Mouse (Mus musculus) gonadal fat pad, adult 2 months (tissue): ENCODE results near the gene Zfp296. TPM values are rescaled to one million over a fixed set of nuclear protein-coding genes. Genes with fewer than 3 reads are reported as not detected.
A peak's percentile ranks its signal among the peaks of the same experiment; 100 is the strongest.

Source experiments
- DNase-seq: peaks from one replicate; pipeline ENCODE4 v3.0.0-alpha.2; 2012; ENCODE audit warnings: low read depth
- polyA plus RNA-seq: library from polyadenylated mRNA; depleted of rRNA; stranded (reverse); fragments of >200 nt; gene quantifications from 2 replicates; pipeline ENCODE4 v1.2.3, GENCODE M21; 2012; rRNA removed

Gene Zfp296
- polyA plus RNA-seq, 1 experiment, result 2.7 TPM

GRCm38 (mm10) chr7:19607291-19607690 is 30.2 kb downstream of the Zfp296 start:
- DNase-seq, result no peak

GRCm38 (mm10) chr7:19609641-19610332 is 32.7 kb downstream of the Zfp296 start:
- no peak for DNase-seq

GRCm38 (mm10) chr7:19610969-19611368 is 33.9 kb downstream of the Zfp296 start:
- DNase-seq, result no peak

GRCm38 (mm10) chr7:19615036-19615577 is 38.0 kb downstream of the Zfp296 start:
- DNase-seq, result no peak

DNA sequence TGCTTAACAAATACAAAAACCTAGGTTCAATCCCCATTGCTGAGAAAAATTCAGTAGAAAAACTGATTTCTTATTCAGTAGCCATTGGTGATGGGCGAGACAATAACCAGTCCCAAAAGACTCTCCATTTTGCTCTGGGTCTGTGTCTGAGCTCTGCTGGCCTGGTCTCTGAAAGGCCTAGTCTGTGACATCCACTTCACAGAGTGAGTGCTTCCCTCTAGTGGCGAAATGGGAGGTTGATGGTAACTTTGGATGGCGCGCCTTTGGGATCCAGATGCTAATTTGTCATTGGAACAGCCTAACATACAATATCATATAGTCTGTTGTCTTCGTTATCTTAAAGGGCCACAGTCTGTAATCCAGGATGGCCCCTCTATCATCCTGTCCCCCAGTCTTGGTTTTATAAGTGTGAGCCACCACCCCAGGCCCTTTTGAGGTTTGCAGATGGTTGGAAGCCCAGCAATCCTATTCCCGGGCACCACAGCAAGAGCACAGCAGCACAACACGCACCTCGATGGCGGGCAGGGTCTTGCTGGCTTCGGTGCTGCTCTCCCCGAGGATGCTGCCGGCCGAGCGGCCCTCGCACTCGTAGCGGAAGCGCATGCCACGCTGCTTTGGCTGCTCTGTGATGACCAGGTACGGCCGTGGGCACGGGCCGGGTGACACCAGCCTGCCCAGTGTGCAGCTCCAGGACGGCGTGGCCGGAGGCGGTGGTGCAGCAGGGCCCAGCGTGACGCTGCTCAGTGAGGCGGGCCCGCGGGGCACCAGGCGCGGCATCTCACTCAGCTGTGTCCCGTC is 42.1 kb downstream of the Zfp296 start:
- DNase-seq, result no peak

DNA sequence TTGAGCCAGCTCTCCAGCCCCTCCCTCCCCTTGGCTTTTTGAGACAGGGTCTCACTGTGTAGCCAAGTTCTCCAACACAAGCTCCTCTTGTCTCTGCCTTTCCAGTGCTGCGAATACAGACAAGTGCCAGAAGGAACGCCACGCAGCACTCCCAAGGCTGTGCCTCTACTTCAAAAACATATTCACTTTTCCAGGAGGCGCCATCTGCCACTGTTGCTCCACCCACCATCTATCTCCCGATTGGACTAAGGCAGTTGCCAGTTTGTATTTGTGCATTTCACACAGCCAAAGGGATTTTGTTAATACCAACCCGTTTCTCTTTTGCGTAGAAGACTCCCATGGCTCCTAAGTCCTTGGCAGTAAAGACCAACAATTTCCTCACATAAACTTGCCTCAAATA is 43.7 kb downstream of the Zfp296 start:
- DNase-seq, result no peak

GRCm38 (mm10) chr7:19622241-19622640 is 45.2 kb downstream of the Zfp296 start:
- no peak for DNase-seq

DNA sequence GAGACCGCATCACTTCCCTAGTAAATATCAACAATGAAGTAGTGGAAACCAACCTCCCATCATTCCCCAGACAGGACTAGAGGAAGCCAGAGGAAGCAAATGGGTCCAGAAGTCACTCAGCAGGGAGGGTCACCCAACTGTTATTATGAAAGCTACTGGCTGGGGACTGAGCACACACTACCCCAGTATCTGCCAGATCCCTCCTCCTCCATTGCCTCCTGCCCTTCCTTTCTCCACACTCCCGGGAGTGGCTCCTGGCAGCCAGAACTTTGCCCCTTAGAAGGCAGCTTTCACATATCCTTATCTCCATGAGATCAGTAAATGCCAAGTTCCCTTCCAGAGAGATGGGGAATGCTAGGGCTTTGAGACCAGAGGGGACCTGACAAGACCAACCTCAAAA is 46.3 kb downstream of the Zfp296 start:
- DNase-seq, result no peak

DNA sequence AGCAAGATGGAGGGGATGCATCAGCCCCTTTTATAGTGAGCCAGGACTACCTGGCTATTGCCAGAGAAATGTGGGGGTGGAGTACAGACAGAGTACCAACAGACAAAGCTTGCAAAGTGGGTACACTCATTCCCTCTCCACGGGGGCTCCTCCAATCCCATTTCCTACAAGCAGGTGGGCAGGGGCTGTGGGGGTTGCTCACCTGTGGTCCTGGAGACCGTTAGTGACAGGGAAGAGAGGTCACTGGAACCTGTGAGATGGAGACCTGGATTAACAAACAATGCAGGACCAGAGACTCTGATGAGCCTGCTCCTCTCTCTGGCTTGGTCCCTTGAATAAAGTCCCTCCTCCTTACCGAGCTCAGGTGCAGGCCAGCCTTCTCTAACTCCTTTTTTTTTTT is 50.6 kb downstream of the Zfp296 start:
- no peak for DNase-seq

GRCm38 (mm10) chr7:19628192-19628535 is 51.1 kb downstream of the Zfp296 start:
- DNase-seq, result no peak

- DNase-seq, result peak; percentile 75
Observed at GRCm38 (mm10) chr7:19628536-19629360, 51.7 kb downstream of the Zfp296 start.

DNA sequence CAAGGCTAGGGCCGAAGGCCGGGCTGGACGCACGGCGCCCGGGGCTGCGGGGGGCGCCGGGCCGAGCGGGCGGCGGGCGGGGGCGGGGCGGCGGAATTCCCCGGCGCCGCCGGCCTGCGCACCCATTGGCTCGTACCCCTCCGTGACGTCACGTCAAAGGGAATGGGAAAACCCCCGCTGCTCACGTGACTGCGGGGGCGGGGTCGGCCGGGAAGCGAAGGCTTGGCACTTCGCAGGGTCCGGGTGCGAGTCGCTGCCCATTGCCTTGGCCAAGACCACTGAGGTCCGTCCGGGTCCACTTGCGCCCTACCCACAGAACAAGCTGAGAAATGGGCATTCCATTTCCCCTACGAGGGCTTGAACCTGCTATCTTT is 52.3 kb downstream of the Zfp296 start, which contains the start of gene Relb:
Gene Relb, minus strand, starts transcription at position 78 of the 374 bp plus-strand sequence.
- DNase-seq, result no peak

Other genes starting within 250 kb of the Zfp296 start
- gene Ercc1, start 232.5 kb upstream of the Zfp296 start, polyA plus RNA-seq, result 49.0 and 57.8 TPM in 2 replicates
- gene Cd3eap, start 217.8 kb upstream of the Zfp296 start, polyA plus RNA-seq, result 4.5 and 5.3 TPM in 2 replicates
- 13.3 and 14.8 TPM in 2 replicates for gene Ppp1r13l, start 217.5 kb upstream of the Zfp296 start, polyA plus RNA-seq
- 32.0 and 47.0 TPM in 2 replicates for gene Ercc2, start 195.3 kb upstream of the Zfp296 start, polyA plus RNA-seq
- gene Klc3, start 173.2 kb upstream of the Zfp296 start, polyA plus RNA-seq, result 20.9 and 27.8 TPM in 2 replicates
- 37.3 and 62.7 TPM in 2 replicates for gene Ckm, start 172.5 kb upstream of the Zfp296 start, polyA plus RNA-seq
- gene Mark4, start 118.5 kb upstream of the Zfp296 start, polyA plus RNA-seq, result 12.1 and 12.3 TPM in 2 replicates
- gene Exoc3l2, start 114.0 kb upstream of the Zfp296 start, polyA plus RNA-seq, result 5.1 and 5.3 TPM in 2 replicates
- 10.9 TPM in 2 replicates for gene Bloc1s3, start 68.9 kb upstream of the Zfp296 start, polyA plus RNA-seq
- gene Trappc6a, start 68.9 kb upstream of the Zfp296 start, polyA plus RNA-seq, result 114 and 128 TPM in 2 replicates
- gene Nkpd1, start 59.4 kb upstream of the Zfp296 start, polyA plus RNA-seq, result 0.35 and 0.56 TPM in 2 replicates
- gene Ppp1r37, start 14.2 kb upstream of the Zfp296 start, polyA plus RNA-seq, result 104 and 109 TPM in 2 replicates
- 70.7 and 100 TPM in 2 replicates for gene Gemin7, start 308 bp downstream of the Zfp296 start, polyA plus RNA-seq
- 56.3 and 60.1 TPM in 2 replicates for gene Clasrp, start 27.2 kb downstream of the Zfp296 start, polyA plus RNA-seq
- 21.9 and 23.9 TPM in 2 replicates for gene Relb, start 52.2 kb downstream of the Zfp296 start, polyA plus RNA-seq
- 152 and 174 TPM in 2 replicates for gene Clptm1, start 87.7 kb downstream of the Zfp296 start, polyA plus RNA-seq
- 2.1 and 4.1 TPM in 2 replicates for gene Apoc2, start 100.7 kb downstream of the Zfp296 start, polyA plus RNA-seq
- not detected in 2 replicates for gene Gm44805, start 104.1 kb downstream of the Zfp296 start, polyA plus RNA-seq
- gene Apoc4, start 104.2 kb downstream of the Zfp296 start, polyA plus RNA-seq, result 8.7 and 13.2 TPM in 2 replicates
- gene Apoc1, start 115.4 kb downstream of the Zfp296 start, polyA plus RNA-seq, result 90.2 and 97.7 TPM in 2 replicates
- gene Apoe, start 121.9 kb downstream of the Zfp296 start, polyA plus RNA-seq, result 3,227 and 3,747 TPM in 2 replicates
- 71.5 and 78.9 TPM in 2 replicates for gene Tomm40, start 138.2 kb downstream of the Zfp296 start, polyA plus RNA-seq
- gene Nectin2, start 173.2 kb downstream of the Zfp296 start, polyA plus RNA-seq, result 47.6 and 48.5 TPM in 2 replicates
- 133 and 134 TPM in 2 replicates for gene Bcam, start 193.7 kb downstream of the Zfp296 start, polyA plus RNA-seq
- gene Cblc, start 219.5 kb downstream of the Zfp296 start, polyA plus RNA-seq, result 21.4 and 22.9 TPM in 2 replicates
- 10.5 and 11.8 TPM in 2 replicates for gene Bcl3, start 245.5 kb downstream of the Zfp296 start, polyA plus RNA-seq